Mouse (Mus musculus): ENCODE results near the gene Epb42. TPM values are rescaled to one million over a fixed set of nuclear protein-coding genes. Genes with fewer than 3 reads are reported as not detected.
"Not testable (repeated sequence)": the region's sequence is repeated elsewhere in the genome, so short reads cannot be mapped to it uniquely, and the experiment has no call there.

Epb42 gene
- total RNA-seq, 2 experiments from 2014 or later, result not detected

GRCm38 (mm10) chr2:121039382-121039781 is 2.5 kb upstream of the Epb42 start:
- H3K4me3 ChIP-seq, result no peak overlapping the region

GRCm38 (mm10) chr2:121038851-121039250 is 2.0 kb upstream of the Epb42 start:
- not testable (repeated sequence) for H3K27ac ChIP-seq; DNase-seq (ENCODE audit: low spot score in 2 of 2); H3K4me3 ChIP-seq

More at GRCm38 (mm10) chr2:121039382-121039781, 2.5 kb upstream of the Epb42 start:
- no peak for DNase-seq (ENCODE audit: low spot score in 2 of 2)
- no peak for TF ChIP-seq CTCF (conservative IDR thresholded peaks at IDR 0.05)
- no peak overlapping the region for H3K27ac ChIP-seq

GRCm38 (mm10) chr2:121022918-121023317 is 14.0 kb downstream of the Epb42 start:
- Histone ChIP-seq H3K4me3 (no peak overlapping the region), H3K27ac (no peak overlapping the region)
- DNase-seq (ENCODE audit: low spot score in 2 of 2), result no peak
- TF ChIP-seq CTCF (conservative IDR thresholded peaks at IDR 0.05), result no peak

- H3K4me3 ChIP-seq, result no peak overlapping the region
- TF ChIP-seq CTCF (conservative IDR thresholded peaks at IDR 0.05), result no peak
- H3K27ac ChIP-seq, result no peak overlapping the region
- no peak for DNase-seq (ENCODE audit: low spot score in 2 of 2)
Measured at GRCm38 (mm10) chr2:121017151-121017550, 19.7 kb downstream of the Epb42 start.

GRCm38 (mm10) chr2:121016226-121016625 is 20.6 kb downstream of the Epb42 start:
- no peak for DNase-seq (ENCODE audit: low spot score in 2 of 2)
- no peak overlapping the region for H3K4me3 ChIP-seq
- no peak for TF ChIP-seq CTCF (conservative IDR thresholded peaks at IDR 0.05)
- H3K27ac ChIP-seq, result no peak overlapping the region

- no peak for TF ChIP-seq CTCF (conservative IDR thresholded peaks at IDR 0.05)
- Histone ChIP-seq H3K27ac (no peak overlapping the region), H3K4me3 (no peak overlapping the region)
- no peak for DNase-seq (ENCODE audit: low spot score in 2 of 2)
Measured at GRCm38 (mm10) chr2:121015507-121015906, 21.4 kb downstream of the Epb42 start.

- no peak for TF ChIP-seq CTCF (conservative IDR thresholded peaks at IDR 0.05)
- Histone ChIP-seq H3K27ac (no peak overlapping the region), H3K4me3 (no peak overlapping the region)
- no peak for DNase-seq (ENCODE audit: low spot score in 2 of 2)
Measured at GRCm38 (mm10) chr2:121012676-121013075, 24.2 kb downstream of the Epb42 start.

GRCm38 (mm10) chr2:121009071-121009677 is 27.7 kb downstream of the Epb42 start:
- TF ChIP-seq CTCF (conservative IDR thresholded peaks at IDR 0.05), result no peak
- Histone ChIP-seq H3K27ac (0 out of 2 replicates have a peak overlapping the region, but pooled peaks have one; percentile 85), H3K4me3 (peak overlapping the region; percentile 79)
- no peak for DNase-seq (ENCODE audit: low spot score in 2 of 2)

- Histone ChIP-seq H3K27ac (peak overlapping the region; percentile 85), H3K4me3 (peak overlapping the region; percentile 79)
- DNase-seq (ENCODE audit: low spot score in 2 of 2), result no peak
- TF ChIP-seq CTCF (conservative IDR thresholded peaks at IDR 0.05), result no peak
Measured at GRCm38 (mm10) chr2:121008664-121009007, 28.2 kb downstream of the Epb42 start.

- Histone ChIP-seq H3K4me3 (peak within 1 kb of the TSS; percentile 79), H3K27ac (peak within 1 kb of the TSS; percentile 85)
- TF ChIP-seq CTCF (conservative IDR thresholded peaks at IDR 0.05), result no peak
- peak; percentile 81 to 86 for DNase-seq (ENCODE audit: low spot score in 2 of 2)
Measured at GRCm38 (mm10) chr2:121007925-121008663, 28.8 kb downstream of the Epb42 start, which contains the start of gene Ccndbp1. Gene Ccndbp1 (plus strand): TSS chr2:121008403.

- DNase-seq (ENCODE audit: low spot score in 2 of 2), result no peak
- Histone ChIP-seq H3K27ac (no peak overlapping the region), H3K4me3 (no peak overlapping the region)
- no peak for TF ChIP-seq CTCF (conservative IDR thresholded peaks at IDR 0.05)
Measured at GRCm38 (mm10) chr2:121006986-121007385, 29.9 kb downstream of the Epb42 start.

GRCm38 (mm10) chr2:121004018-121004811 is 32.7 kb downstream of the Epb42 start:
- Histone ChIP-seq H3K4me3 (no peak overlapping the region), H3K27ac (no peak overlapping the region)
- no peak for DNase-seq (ENCODE audit: low spot score in 2 of 2)
- no peak for TF ChIP-seq CTCF (conservative IDR thresholded peaks at IDR 0.05)

GRCm38 (mm10) chr2:121003586-121003985 is 33.3 kb downstream of the Epb42 start:
- peak; percentile 62 for TF ChIP-seq CTCF (conservative IDR thresholded peaks at IDR 0.05)
- H3K27ac ChIP-seq, result no peak overlapping the region
- H3K4me3 ChIP-seq, result no peak overlapping the region
- DNase-seq (ENCODE audit: low spot score in 2 of 2), result no peak

Data from layer of hippocampus, adult 2 months (tissue).